Mouse (Mus musculus): Measurements from ENCODE around the gene D17H6S53E.
A peak's percentile ranks its signal among the peaks of the same experiment; 100 is the strongest.

The D17H6S53E gene

GRCm38 (mm10) chr17:35126206-35126611 lies at the start of gene D17H6S53E:
Gene D17H6S53E (plus strand): TSS chr17:35126373.
- peak; percentile 86 to 94 for DNase-seq (ENCODE audit: inconsistent age in 2 of 2, low spot score in 1 of 2)

GRCm38 (mm10) chr17:35076507-35077176 lies 49.5 kb upstream of the D17H6S53E start, which contains the start of gene Ly6g6e:
Gene Ly6g6e (plus strand): TSS chr17:35076902.
- DNase-seq (ENCODE audit: inconsistent age in 2 of 2, low spot score in 1 of 2), result no peak

- DNase-seq (ENCODE audit: inconsistent age in 2 of 2, low spot score in 1 of 2), result no peak
These were observed 48.9 kb upstream of the D17H6S53E start for GRCm38 (mm10) chr17:35077285-35077684.

GRCm38 (mm10) chr17:35077786-35078233 lies 48.4 kb upstream of the D17H6S53E start, which contains the start of gene Ly6g6d:
Gene Ly6g6d (minus strand): TSS chr17:35078065.
- DNase-seq (ENCODE audit: inconsistent age in 2 of 2, low spot score in 1 of 2), result peak in 1 of 2 experiments; percentile 62

- no peak for DNase-seq (ENCODE audit: inconsistent age in 2 of 2, low spot score in 1 of 2)
These were observed 46.4 kb upstream of the D17H6S53E start for GRCm38 (mm10) chr17:35079778-35080177.

- no peak for DNase-seq (ENCODE audit: inconsistent age in 2 of 2, low spot score in 1 of 2)
These were observed 45.9 kb upstream of the D17H6S53E start for GRCm38 (mm10) chr17:35080248-35080647.

GRCm38 (mm10) chr17:35080710-35081109 lies 45.5 kb upstream of the D17H6S53E start:
- no peak for DNase-seq (ENCODE audit: inconsistent age in 2 of 2, low spot score in 1 of 2)

GRCm38 (mm10) chr17:35082841-35083576 lies 43.2 kb upstream of the D17H6S53E start:
- no peak for DNase-seq (ENCODE audit: inconsistent age in 2 of 2, low spot score in 1 of 2)

- DNase-seq (ENCODE audit: inconsistent age in 2 of 2, low spot score in 1 of 2), result no peak
These were observed 42.2 kb upstream of the D17H6S53E start for GRCm38 (mm10) chr17:35083929-35084497.

- DNase-seq (ENCODE audit: inconsistent age in 2 of 2, low spot score in 1 of 2), result no peak
These were observed 40.8 kb upstream of the D17H6S53E start, which contains the start of gene Ly6g6f for GRCm38 (mm10) chr17:35085208-35085865. Gene Ly6g6f (minus strand): TSS chr17:35085610.

GRCm38 (mm10) chr17:35088151-35088550 lies 38.0 kb upstream of the D17H6S53E start:
- no peak for DNase-seq (ENCODE audit: inconsistent age in 2 of 2, low spot score in 1 of 2)

- peak; percentile 95 to 98 for DNase-seq (ENCODE audit: inconsistent age in 2 of 2, low spot score in 1 of 2)
These were observed 37.1 kb upstream of the D17H6S53E start, which contains the start of gene Abhd16a for GRCm38 (mm10) chr17:35088825-35089644. Gene Abhd16a (plus strand): TSS chr17:35089263.

GRCm38 (mm10) chr17:35090166-35090932 lies 35.8 kb upstream of the D17H6S53E start:
- DNase-seq (ENCODE audit: inconsistent age in 2 of 2, low spot score in 1 of 2), result peak; percentile 45 to 69

GRCm38 (mm10) chr17:35092403-35093198 lies 33.6 kb upstream of the D17H6S53E start:
- DNase-seq (ENCODE audit: inconsistent age in 2 of 2, low spot score in 1 of 2), result no peak

GRCm38 (mm10) chr17:35094475-35095365 lies 31.5 kb upstream of the D17H6S53E start:
- no peak for DNase-seq (ENCODE audit: inconsistent age in 2 of 2, low spot score in 1 of 2)

GRCm38 (mm10) chr17:35096597-35096996 lies 29.6 kb upstream of the D17H6S53E start:
- no peak for DNase-seq (ENCODE audit: inconsistent age in 2 of 2, low spot score in 1 of 2)

GRCm38 (mm10) chr17:35097164-35097655 lies 29.0 kb upstream of the D17H6S53E start:
- no peak for DNase-seq (ENCODE audit: inconsistent age in 2 of 2, low spot score in 1 of 2)
